Mouse (Mus musculus) intestine, postnatal 0 days (tissue): ENCODE results near the gene Ilf2. TPM values are rescaled to one million over a fixed set of nuclear protein-coding genes. Genes with fewer than 3 reads are reported as not detected.

Experiments
- ATAC-seq: fragments of 200-750 bp; cut with Nextera tagmentation; 2 replicates; pipeline ENCODE4 v1.8.0; 2017; ENCODE audit warnings: mild to moderate bottlenecking, moderate TSS enrichment, moderate library complexity
- H3K27ac ChIP-seq: fragments of 300-500 bp; sonication (generic); 2 replicates; pipeline ENCODE4 v1.5.1; 2014; ENCODE audit warnings: mild to moderate bottlenecking, low read depth, low read length, moderate library complexity
- H3K27me3 ChIP-seq: fragments of 300-500 bp; sonication (generic); replicated peaks from 2 replicates; pipeline ENCODE4 v1.6.1; 2014; ENCODE audit warnings: low read length, mixed read lengths; ENCODE audit not compliant: control insufficient read depth, insufficient read depth
- H3K36me3 ChIP-seq: fragments of 300-500 bp; sonication (generic); 2 replicates; pipeline ENCODE4 v1.6.1; 2014; ENCODE audit warnings: mild to moderate bottlenecking, moderate library complexity; ENCODE audit not compliant: control insufficient read depth, insufficient read depth
- H3K4me1 ChIP-seq: fragments of 300-500 bp; sonication (generic); replicated peaks from 2 replicates; pipeline ENCODE4 v1.6.1; 2014; ENCODE audit warnings: antibody characterized with exemption, low read length, mixed read lengths; ENCODE audit not compliant: control insufficient read depth, insufficient read depth
- H3K4me2 ChIP-seq: fragments of 300-500 bp; sonication (generic); replicated peaks from 2 replicates; pipeline ENCODE4 v1.6.1; 2014; ENCODE audit warnings: low read depth, mild to moderate bottlenecking, moderate library complexity
- H3K4me3 ChIP-seq: fragments of 300-500 bp; sonication (generic); 2 replicates; pipeline ENCODE4 v1.5.1; 2014; ENCODE audit warnings: low read depth, low read length
- H3K9ac ChIP-seq: fragments of 300-500 bp; sonication (generic); 2 replicates; pipeline ENCODE4 v1.6.1; 2014; ENCODE audit warnings: mild to moderate bottlenecking, low read depth, low read length
- H3K9me3 ChIP-seq: fragments of 300-500 bp; sonication (generic); 2 replicates; pipeline ENCODE4 v1.6.1; 2016; ENCODE audit warnings: mixed run types; ENCODE audit not compliant: control insufficient read depth
- CTCF ChIP-seq: sonication (generic); IDR thresholded peaks from 2 replicates; pipeline ENCODE4 v1.5.1; 2016; ENCODE audit warnings: low read depth, mild to moderate bottlenecking, control low read depth, antibody characterized with exemption, moderate library complexity
- WGBS: fragments of 180-500 bp; shearing (Covaris S2); extraction: QIAGEN DNeasy Blood & Tissue Kit; methylation state at CpG from one replicate; pipeline ENCODE4 v1.1.7; 2014; 5-methylcytosine and 5-hydroxymethylcytosine counted together
- polyA plus RNA-seq: library from polyadenylated mRNA; unstranded; fragments of >200 nt; fragmentation: Nextera tagmentation; extraction: Ambion mirVana; gene quantifications from 2 replicates; pipeline ENCODE4 v1.2.1, GENCODE M21; 2015

The Ilf2 gene
- polyA plus RNA-seq, 1 experiment from 2014 or later: 38.3 TPM

- Histone ChIP-seq H3K4me3 (peak overlapping the region; percentile 32), H3K9ac (peak overlapping the region; percentile 38; the same call in 1 of the 2 replicates), H3K9me3 (no peaks in the 10 kb centered on the region), H3K27ac (peak overlapping the region; percentile 76), H3K36me3 (no peaks in the 10 kb centered on the region), H3K27me3 (no peaks in the 10 kb centered on the region), H3K4me2 (peak overlapping the region; percentile 64), H3K4me1 (0 out of 2 replicates have a peak, but pooled peaks cover 4% of the 10 kb centered on the region)
- peak; percentile 81 for ATAC-seq
- 2% methylated on average over 17 of the region's 17 CpGs for WGBS
- TF ChIP-seq CTCF: no peak; the same call in 1 of the 2 replicates
Observed at GRCm38 (mm10) chr3:90446389-90447122, 29.4 kb upstream of the Ilf2 start.

- Histone ChIP-seq H3K4me1 (0 out of 2 replicates have a peak, but pooled peaks cover 4% of the 10 kb centered on the region), H3K36me3 (no peaks in the 10 kb centered on the region), H3K27me3 (no peaks in the 10 kb centered on the region), H3K27ac (peak overlapping the region; percentile 76), H3K9ac (no peak overlapping the region), H3K4me2 (peak overlapping the region; percentile 64), H3K4me3 (no peak overlapping the region), H3K9me3 (no peaks in the 10 kb centered on the region)
- WGBS: 55% methylated on average over 7 of the region's 7 CpGs
- ATAC-seq: no peak
- no peak for TF ChIP-seq CTCF
Observed at GRCm38 (mm10) chr3:90447123-90447494, 28.8 kb upstream of the Ilf2 start.

GRCm38 (mm10) chr3:90448626-90449025 is 27.3 kb upstream of the Ilf2 start:
- Histone ChIP-seq H3K4me2 (no peak overlapping the region), H3K27ac (no peak overlapping the region), H3K9ac (no peak overlapping the region), H3K9me3 (no peaks in the 10 kb centered on the region), H3K4me3 (no peak overlapping the region), H3K4me1 (0 out of 2 replicates have a peak, but pooled peaks cover 4% of the 10 kb centered on the region), H3K27me3 (no peaks in the 10 kb centered on the region), H3K36me3 (no peaks in the 10 kb centered on the region)
- TF ChIP-seq CTCF: no peak
- 72% methylated on average over 6 of the region's 6 CpGs for WGBS
- no peak for ATAC-seq

- Histone ChIP-seq H3K9ac (no peak overlapping the region), H3K4me2 (0 out of 2 replicates have a peak overlapping the region, but pooled peaks have one; percentile 30)
Observed at GRCm38 (mm10) chr3:90450874-90451273, 25.1 kb upstream of the Ilf2 start.

GRCm38 (mm10) chr3:90451396-90452095 is 24.4 kb upstream of the Ilf2 start:
- Histone ChIP-seq H3K27ac (no peak overlapping the region), H3K4me3 (no peak overlapping the region), H3K4me1 (0 out of 2 replicates have a peak, but pooled peaks cover under 1% of the 10 kb centered on the region), H3K9ac (no peak overlapping the region), H3K4me2 (0 out of 2 replicates have a peak overlapping the region, but pooled peaks have one; percentile 30), H3K36me3 (no peaks in the 10 kb centered on the region), H3K27me3 (no peaks in the 10 kb centered on the region), H3K9me3 (no peaks in the 10 kb centered on the region)
- 40% methylated on average over 10 of the region's 10 CpGs for WGBS
- no peak for ATAC-seq
- no peak for TF ChIP-seq CTCF

More at GRCm38 (mm10) chr3:90450874-90451273, 25.1 kb upstream of the Ilf2 start:
- 0 out of 2 replicates have a peak, but pooled peaks cover 4% of the 10 kb centered on the region for H3K4me1 ChIP-seq
- no peaks in the 10 kb centered on the region for H3K9me3 ChIP-seq
- no peaks in the 10 kb centered on the region for H3K36me3 ChIP-seq
- no peak for ATAC-seq
- H3K4me3 ChIP-seq: no peak overlapping the region
- no peaks in the 10 kb centered on the region for H3K27me3 ChIP-seq
- H3K27ac ChIP-seq: no peak overlapping the region
- WGBS: 30% methylated on average over 12 of the region's 12 CpGs
- TF ChIP-seq CTCF: no peak

- Histone ChIP-seq H3K9me3 (no peaks in the 10 kb centered on the region), H3K9ac (no peak overlapping the region), H3K4me2 (no peak overlapping the region), H3K36me3 (no peaks in the 10 kb centered on the region), H3K4me3 (no peak overlapping the region), H3K4me1 (no peaks in the 10 kb centered on the region), H3K27ac (no peak overlapping the region), H3K27me3 (no peaks in the 10 kb centered on the region)
- no peak for ATAC-seq
- WGBS: 88% methylated on average over 14 of the region's 14 CpGs
- TF ChIP-seq CTCF: no peak
Observed at GRCm38 (mm10) chr3:90454931-90455330, 21.0 kb upstream of the Ilf2 start.
